Mouse (Mus musculus): Measurements from ENCODE around the gene Hist1h2ak.

- TF ChIP-seq POLR2A (IDR thresholded peaks at IDR 0.05; ENCODE audit: control insufficient read depth, low read depth, low read length) (no peak), CTCF (IDR thresholded peaks at IDR 0.05; ENCODE audit: control insufficient read depth, insufficient read depth, insufficient replicate concordance, low read depth, low read length) (no peak)
Measured at GRCm38 (mm10) chr13:21722993-21723836, 30.4 kb downstream of the Hist1h2ak start.

Measured in testis, adult 2 months (tissue).